Mouse (Mus musculus): Measurements from ENCODE around the gene Exosc7. TPM values are rescaled to one million over a fixed set of nuclear protein-coding genes. Genes with fewer than 3 reads are reported as not detected.
A peak's percentile ranks its signal among the peaks of the same experiment; 100 is the strongest.

Exosc7 gene
- polyA plus RNA-seq, 1 experiment from 2014 or later, result 63.6 TPM

DNA sequence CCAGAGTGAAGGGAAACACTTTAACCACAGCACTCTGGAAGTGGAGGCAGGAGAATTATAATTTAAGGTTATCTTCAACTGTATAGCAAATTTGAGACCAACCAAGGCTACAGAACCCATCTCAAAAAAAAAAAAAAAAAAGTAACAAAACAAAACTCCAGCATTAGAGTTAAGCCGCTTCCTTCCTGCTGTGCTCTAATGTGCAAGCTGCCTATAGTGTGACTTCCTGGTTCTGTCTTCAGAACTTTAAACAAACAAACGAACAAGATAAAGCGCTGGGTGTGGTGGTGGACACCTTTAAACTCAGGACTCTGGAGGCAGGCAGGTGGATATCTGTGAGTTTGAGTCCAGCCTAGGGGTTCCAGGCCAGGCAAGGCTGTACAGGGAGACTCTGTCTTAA is 39.0 kb downstream of the Exosc7 start:
- no peaks in the 10 kb centered on the region for H3K27me3 ChIP-seq (ENCODE audit: control insufficient read depth, insufficient read depth, low read depth, low read length)
- H3K4me2 ChIP-seq (ENCODE audit: low read depth, low read length), result no peak overlapping the region
- H3K9ac ChIP-seq (ENCODE audit: low read depth, low read length), result no peak overlapping the region
- no peaks in the 10 kb centered on the region for H3K36me3 ChIP-seq (ENCODE audit: control insufficient read depth, insufficient read depth)
- H3K27ac ChIP-seq (ENCODE audit: low read length), result no peak overlapping the region
- no peak for ATAC-seq (ENCODE audit: low read depth)
- no peak overlapping the region for H3K4me3 ChIP-seq (ENCODE audit: low read depth, low read length)
- no peaks in the 10 kb centered on the region for H3K9me3 ChIP-seq (replicated peaks; ENCODE audit: control insufficient read depth, low read length)
- H3K4me1 ChIP-seq (ENCODE audit: control insufficient read depth, low read depth, low read length), result no peaks in the 10 kb centered on the region
- WGBS (ENCODE audit: insufficient replicate concordance), result 20% methylated on average over 3 of the region's 3 CpGs

DNA sequence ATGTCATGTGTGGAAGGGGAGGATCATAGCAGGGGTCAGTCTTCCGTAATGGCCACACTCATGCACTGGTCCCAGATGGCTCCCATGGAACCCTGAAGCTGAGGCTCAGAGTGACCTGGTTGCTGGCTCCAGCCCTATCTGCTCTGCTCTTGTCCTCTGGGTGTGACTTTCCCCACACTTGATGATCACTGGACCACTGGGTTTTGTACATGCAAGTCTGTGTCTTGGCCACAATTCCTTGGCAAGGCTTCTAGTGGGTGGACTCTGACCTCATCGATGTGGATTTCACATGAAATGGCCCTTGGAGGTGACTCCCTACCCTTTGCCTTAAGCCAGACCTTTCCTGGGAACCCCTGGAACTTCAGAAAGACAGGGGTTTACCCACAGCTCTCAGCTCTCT is 40.1 kb downstream of the Exosc7 start:
- ATAC-seq (ENCODE audit: low read depth), result no peak
- no peak overlapping the region for H3K4me2 ChIP-seq (ENCODE audit: low read depth, low read length)
- H3K9ac ChIP-seq (ENCODE audit: low read depth, low read length), result no peak overlapping the region
- H3K27ac ChIP-seq (ENCODE audit: low read length), result no peak overlapping the region
- H3K4me3 ChIP-seq (ENCODE audit: low read depth, low read length), result no peak overlapping the region
- no peaks in the 10 kb centered on the region for H3K27me3 ChIP-seq (ENCODE audit: control insufficient read depth, insufficient read depth, low read depth, low read length)
- H3K9me3 ChIP-seq (replicated peaks; ENCODE audit: control insufficient read depth, low read length), result no peaks in the 10 kb centered on the region
- H3K4me1 ChIP-seq (ENCODE audit: control insufficient read depth, low read depth, low read length), result no peaks in the 10 kb centered on the region
- H3K36me3 ChIP-seq (ENCODE audit: control insufficient read depth, insufficient read depth), result no peaks in the 10 kb centered on the region
- WGBS (ENCODE audit: insufficient replicate concordance), result 68% methylated on average over 2 of the region's 2 CpGs

DNA sequence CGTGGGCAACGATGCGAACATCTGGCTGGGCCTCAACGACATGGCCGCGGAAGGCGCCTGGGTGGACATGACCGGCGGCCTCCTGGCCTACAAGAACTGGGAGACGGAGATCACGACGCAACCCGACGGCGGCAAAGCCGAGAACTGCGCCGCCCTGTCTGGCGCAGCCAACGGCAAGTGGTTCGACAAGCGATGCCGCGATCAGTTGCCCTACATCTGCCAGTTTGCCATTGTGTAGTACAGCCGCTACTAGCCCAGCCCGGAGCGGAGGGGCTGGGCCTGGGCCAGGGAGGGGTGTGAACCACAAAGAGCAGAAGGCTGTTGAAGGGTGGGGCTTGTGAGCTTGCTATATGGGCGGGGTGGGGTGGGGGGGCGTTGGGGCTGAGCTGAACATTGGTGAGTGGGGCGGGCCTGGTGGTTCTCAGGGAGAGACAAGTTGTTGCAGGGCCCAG is 43.9 kb downstream of the Exosc7 start:
- Histone ChIP-seq H3K9me3 (replicated peaks; ENCODE audit: control insufficient read depth, low read length) (no peaks in the 10 kb centered on the region), H3K27ac (ENCODE audit: low read length) (no peak overlapping the region), H3K27me3 (ENCODE audit: control insufficient read depth, insufficient read depth, low read depth, low read length) (no peaks in the 10 kb centered on the region), H3K4me1 (ENCODE audit: control insufficient read depth, low read depth, low read length) (no peaks in the 10 kb centered on the region), H3K4me2 (ENCODE audit: low read depth, low read length) (0 out of 2 replicates have a peak overlapping the region, but pooled peaks have one; percentile 27), H3K4me3 (ENCODE audit: low read depth, low read length) (no peak overlapping the region), H3K9ac (ENCODE audit: low read depth, low read length) (no peak overlapping the region), H3K36me3 (ENCODE audit: control insufficient read depth, insufficient read depth) (no peaks in the 10 kb centered on the region)
- peak; percentile 44; the same call in 1 of the 2 replicates for ATAC-seq (ENCODE audit: low read depth)
- WGBS (ENCODE audit: insufficient replicate concordance), result 41% methylated on average over 30 of the region's 30 CpGs

DNA sequence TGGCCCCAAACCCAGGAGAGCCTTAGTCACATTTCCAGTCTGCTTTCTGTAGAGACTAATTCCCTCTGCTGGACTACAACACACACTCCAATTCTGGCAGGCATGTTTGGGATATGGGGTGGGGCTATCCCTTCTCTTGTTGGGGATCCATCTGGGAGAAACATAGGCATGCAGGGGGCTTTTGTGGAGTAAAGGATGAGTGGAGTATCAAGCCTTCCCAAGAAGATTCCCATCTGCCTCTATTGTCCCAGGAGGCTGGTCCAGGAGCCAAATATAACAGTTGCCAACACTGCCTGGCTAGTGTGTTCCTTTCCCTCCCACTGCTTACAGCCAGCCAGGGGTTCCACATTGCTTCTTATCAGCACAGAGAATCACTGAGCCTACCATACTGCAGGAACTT is 44.7 kb downstream of the Exosc7 start:
- Histone ChIP-seq H3K9ac (ENCODE audit: low read depth, low read length) (no peak overlapping the region), H3K9me3 (replicated peaks; ENCODE audit: control insufficient read depth, low read length) (no peaks in the 10 kb centered on the region), H3K4me2 (ENCODE audit: low read depth, low read length) (no peak overlapping the region), H3K27ac (ENCODE audit: low read length) (no peak overlapping the region), H3K4me3 (ENCODE audit: low read depth, low read length) (no peak overlapping the region), H3K4me1 (ENCODE audit: control insufficient read depth, low read depth, low read length) (no peaks in the 10 kb centered on the region), H3K27me3 (ENCODE audit: control insufficient read depth, insufficient read depth, low read depth, low read length) (no peaks in the 10 kb centered on the region), H3K36me3 (ENCODE audit: control insufficient read depth, insufficient read depth) (no peaks in the 10 kb centered on the region)
- ATAC-seq (ENCODE audit: low read depth), result no peak

DNA sequence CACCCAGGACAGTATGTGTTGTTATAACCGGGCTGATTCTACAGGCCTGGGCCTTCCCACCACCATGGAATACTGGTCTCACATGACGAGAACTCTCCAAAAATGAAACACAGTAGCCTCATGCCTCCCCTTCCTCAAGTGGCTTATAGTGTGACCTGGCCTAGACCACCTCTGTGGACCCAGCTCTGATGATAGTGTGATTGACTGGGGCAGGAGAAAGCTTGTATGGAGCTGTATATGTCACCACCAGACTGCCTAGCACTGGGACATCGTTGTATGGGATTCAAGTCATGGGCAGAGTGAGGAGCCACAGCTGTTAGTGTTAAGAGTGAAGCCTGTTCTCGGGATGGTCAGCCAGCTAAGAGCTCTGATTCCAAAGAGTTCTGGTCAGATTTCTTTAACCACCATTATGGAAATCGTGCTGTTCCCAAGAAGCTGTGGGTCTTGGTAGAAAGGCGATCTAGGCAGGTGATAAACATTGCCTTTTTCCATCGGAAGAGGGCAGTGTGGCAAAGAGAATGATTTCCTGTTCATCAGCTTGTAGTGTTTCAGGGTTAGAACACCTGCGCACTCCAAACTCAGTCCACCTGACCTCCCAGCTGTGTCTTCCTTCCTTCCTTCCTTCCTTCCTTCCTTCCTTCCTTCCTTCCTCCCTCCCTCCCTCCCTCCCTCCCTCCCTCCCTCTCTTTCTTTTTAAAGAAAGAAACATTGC is 45.3 kb downstream of the Exosc7 start:
- H3K4me3 ChIP-seq (ENCODE audit: low read depth, low read length), result no peak overlapping the region
- no peaks in the 10 kb centered on the region for H3K27me3 ChIP-seq (ENCODE audit: control insufficient read depth, insufficient read depth, low read depth, low read length)
- no peak for ATAC-seq (ENCODE audit: low read depth)
- H3K9me3 ChIP-seq (replicated peaks; ENCODE audit: control insufficient read depth, low read length), result no peaks in the 10 kb centered on the region
- H3K36me3 ChIP-seq (ENCODE audit: control insufficient read depth, insufficient read depth), result no peaks in the 10 kb centered on the region
- no peak overlapping the region for H3K9ac ChIP-seq (ENCODE audit: low read depth, low read length)
- WGBS (ENCODE audit: insufficient replicate concordance), result 45% methylated on average over 8 of the region's 8 CpGs
- no peaks in the 10 kb centered on the region for H3K4me1 ChIP-seq (ENCODE audit: control insufficient read depth, low read depth, low read length)
- H3K27ac ChIP-seq (ENCODE audit: low read length), result no peak overlapping the region
- no peak overlapping the region for H3K4me2 ChIP-seq (ENCODE audit: low read depth, low read length)

DNA sequence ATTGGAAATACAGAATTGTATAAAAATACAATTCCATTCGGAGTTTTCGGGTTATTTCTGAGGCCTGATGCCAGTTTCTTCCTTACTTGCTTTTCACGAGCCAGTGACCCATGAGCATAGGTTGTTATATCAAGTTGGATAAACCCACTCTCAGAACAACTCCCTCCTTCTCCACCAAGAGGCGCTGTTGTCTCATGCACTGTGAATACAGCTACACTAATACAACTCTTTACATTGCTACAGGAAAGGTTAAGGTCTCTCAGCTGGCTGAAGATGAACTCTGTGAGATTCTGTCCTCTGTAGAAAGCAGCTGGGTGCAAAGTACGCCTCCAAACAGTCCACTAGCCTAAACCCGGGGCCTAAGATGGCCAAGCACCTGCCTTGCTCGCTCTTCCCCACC is 46.3 kb downstream of the Exosc7 start:
- Histone ChIP-seq H3K36me3 (ENCODE audit: control insufficient read depth, insufficient read depth) (no peaks in the 10 kb centered on the region), H3K4me1 (ENCODE audit: control insufficient read depth, low read depth, low read length) (no peaks in the 10 kb centered on the region), H3K4me3 (ENCODE audit: low read depth, low read length) (no peak overlapping the region), H3K4me2 (ENCODE audit: low read depth, low read length) (no peak overlapping the region), H3K9ac (ENCODE audit: low read depth, low read length) (no peak overlapping the region), H3K9me3 (replicated peaks; ENCODE audit: control insufficient read depth, low read length) (no peaks in the 10 kb centered on the region), H3K27me3 (ENCODE audit: control insufficient read depth, insufficient read depth, low read depth, low read length) (no peaks in the 10 kb centered on the region), H3K27ac (ENCODE audit: low read length) (no peak overlapping the region)
- 41% methylated on average over 7 of the region's 7 CpGs for WGBS (ENCODE audit: insufficient replicate concordance)
- 0 out of 2 replicates have a peak, but pooled peaks have one; percentile 17 for ATAC-seq (ENCODE audit: low read depth)

DNA sequence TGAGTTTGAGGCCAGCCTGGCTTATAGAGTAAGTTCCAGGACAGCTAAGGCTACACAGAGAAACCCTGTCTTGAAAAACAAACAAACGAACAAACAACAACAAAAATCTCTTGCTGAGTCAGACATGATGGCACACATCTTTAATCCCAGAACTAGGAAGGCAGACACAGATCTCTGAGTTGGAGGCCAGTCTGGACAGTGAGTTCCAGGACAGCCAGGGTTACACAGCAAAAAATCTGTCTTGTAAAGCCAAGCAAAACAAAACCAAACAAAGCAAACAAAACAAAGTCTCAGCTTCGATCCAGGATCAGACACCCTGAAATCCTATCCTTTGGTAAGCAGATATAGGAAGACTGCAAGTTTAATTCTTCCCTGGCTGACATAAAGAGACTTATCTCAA is 48.8 kb downstream of the Exosc7 start:
- no peak overlapping the region for H3K27ac ChIP-seq (ENCODE audit: low read length)
- H3K4me1 ChIP-seq (ENCODE audit: control insufficient read depth, low read depth, low read length), result no peaks in the 10 kb centered on the region
- H3K36me3 ChIP-seq (ENCODE audit: control insufficient read depth, insufficient read depth), result no peaks in the 10 kb centered on the region
- WGBS (ENCODE audit: insufficient replicate concordance), result 49% methylated on average over 2 of the region's 2 CpGs
- H3K9ac ChIP-seq (ENCODE audit: low read depth, low read length), result no peak overlapping the region
- no peaks in the 10 kb centered on the region for H3K27me3 ChIP-seq (ENCODE audit: control insufficient read depth, insufficient read depth, low read depth, low read length)
- ATAC-seq (ENCODE audit: low read depth), result no peak
- H3K9me3 ChIP-seq (replicated peaks; ENCODE audit: control insufficient read depth, low read length), result no peaks in the 10 kb centered on the region
- H3K4me3 ChIP-seq (ENCODE audit: low read depth, low read length), result no peak overlapping the region
- no peak overlapping the region for H3K4me2 ChIP-seq (ENCODE audit: low read depth, low read length)

DNA sequence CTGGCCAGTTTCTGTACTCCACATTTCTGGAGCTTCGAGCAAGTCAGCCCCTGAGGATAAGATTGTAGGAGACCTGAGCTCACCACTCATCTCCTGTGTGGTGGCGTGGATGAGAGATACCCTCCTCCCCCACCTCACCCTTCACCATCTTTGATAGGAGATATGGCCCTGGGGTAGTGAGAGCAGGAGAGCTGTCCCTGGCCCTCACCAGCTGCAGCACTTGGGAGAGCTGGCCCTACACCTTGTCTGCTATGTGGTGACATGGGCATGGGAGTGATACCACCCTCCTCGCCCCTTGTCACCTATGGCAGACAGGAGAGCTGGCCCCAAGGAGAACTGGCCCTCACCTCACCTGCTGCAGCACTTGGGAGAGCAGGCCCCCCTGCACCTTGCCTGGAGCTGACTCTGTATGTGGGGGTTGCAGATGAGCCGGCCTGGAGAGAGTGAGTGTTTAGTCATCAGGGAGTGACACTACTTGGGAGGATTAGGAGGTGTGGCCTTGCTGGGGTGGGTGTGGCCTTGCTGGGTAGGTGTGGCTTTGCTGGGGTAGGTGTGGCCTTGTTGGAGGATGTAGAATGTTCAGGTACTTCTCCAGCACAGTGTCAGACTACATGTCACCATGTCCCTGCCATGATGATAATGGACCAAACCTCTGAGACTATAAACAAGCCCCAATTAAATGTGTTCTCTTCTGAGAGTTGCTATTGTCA is 50.1 kb downstream of the Exosc7 start:
- no peak overlapping the region for H3K27ac ChIP-seq (ENCODE audit: low read length)
- no peak for ATAC-seq (ENCODE audit: low read depth)

DNA sequence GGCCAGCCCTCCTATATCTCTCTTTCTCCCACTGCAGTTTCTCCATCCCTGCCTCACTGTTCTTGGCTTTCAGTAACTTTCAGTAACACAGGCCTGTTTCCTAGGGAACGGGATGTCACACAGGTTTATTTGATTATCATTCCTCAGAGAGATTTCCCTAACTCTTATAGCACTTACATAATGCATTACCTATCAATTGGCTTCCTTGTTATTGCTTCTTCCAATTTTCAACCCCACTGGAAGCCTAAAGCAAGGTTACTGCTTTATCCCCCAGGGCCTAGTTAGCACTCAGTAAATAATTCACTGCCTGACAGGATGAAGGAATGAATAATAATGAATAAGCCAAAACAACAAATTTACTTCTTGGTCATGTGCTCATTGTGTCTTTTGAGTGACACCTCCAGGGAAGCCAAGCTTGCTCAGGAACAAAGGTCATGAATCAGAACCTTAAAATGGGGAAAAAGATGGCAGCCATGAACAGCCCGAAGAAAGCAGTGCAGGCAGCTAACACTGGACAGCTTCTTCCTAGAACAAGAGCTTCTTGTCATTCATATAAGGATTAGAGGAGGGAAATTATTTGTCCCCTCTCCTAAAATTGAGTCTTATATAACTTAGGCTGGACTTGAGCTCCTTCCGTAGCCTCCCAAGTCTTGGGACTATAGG is 52.9 kb downstream of the Exosc7 start:
- no peak for ATAC-seq (ENCODE audit: low read depth)
- H3K9ac ChIP-seq (ENCODE audit: low read depth, low read length), result no peak overlapping the region
- no peaks in the 10 kb centered on the region for H3K27me3 ChIP-seq (ENCODE audit: control insufficient read depth, insufficient read depth, low read depth, low read length)
- no peak overlapping the region for H3K27ac ChIP-seq (ENCODE audit: low read length)
- H3K9me3 ChIP-seq (replicated peaks; ENCODE audit: control insufficient read depth, low read length), result no peaks in the 10 kb centered on the region
- no peak overlapping the region for H3K4me2 ChIP-seq (ENCODE audit: low read depth, low read length)
- no peaks in the 10 kb centered on the region for H3K36me3 ChIP-seq (ENCODE audit: control insufficient read depth, insufficient read depth)
- WGBS (ENCODE audit: insufficient replicate concordance), result 69% methylated on average over 3 of the region's 3 CpGs
- no peaks in the 10 kb centered on the region for H3K4me1 ChIP-seq (ENCODE audit: control insufficient read depth, low read depth, low read length)
- H3K4me3 ChIP-seq (ENCODE audit: low read depth, low read length), result no peak overlapping the region

More for the DNA sequence above, 50.1 kb downstream of the Exosc7 start:
- WGBS (ENCODE audit: insufficient replicate concordance), result 74% methylated on average over 4 of the region's 4 CpGs
- no peaks in the 10 kb centered on the region for H3K27me3 ChIP-seq (ENCODE audit: control insufficient read depth, insufficient read depth, low read depth, low read length)
- no peaks in the 10 kb centered on the region for H3K4me1 ChIP-seq (ENCODE audit: control insufficient read depth, low read depth, low read length)
- H3K9ac ChIP-seq (ENCODE audit: low read depth, low read length), result no peak overlapping the region
- no peak overlapping the region for H3K4me3 ChIP-seq (ENCODE audit: low read depth, low read length)
- H3K9me3 ChIP-seq (replicated peaks; ENCODE audit: control insufficient read depth, low read length), result no peaks in the 10 kb centered on the region
- H3K4me2 ChIP-seq (ENCODE audit: low read depth, low read length), result no peak overlapping the region
- no peaks in the 10 kb centered on the region for H3K36me3 ChIP-seq (ENCODE audit: control insufficient read depth, insufficient read depth)
